Mouse (Mus musculus): ENCODE measurements around the gene Igbp1. TPM values are rescaled to one million over a fixed set of nuclear protein-coding genes. Genes with fewer than 3 reads are reported as not detected.

Gene Igbp1
- polyA plus RNA-seq (2014; fragmentation: Illumina TruSeq; extraction: RNeasy Lipid Tissue Mini Kit (QIAGEN cat#74804); ENCODE audit: low replicate concordance) = 72.3 TPM

GRCm38 (mm10) chrX:100494068-100494978 is at the start of gene Igbp1:
Gene Igbp1 (plus strand): TSS chrX:100494291.

DNA sequence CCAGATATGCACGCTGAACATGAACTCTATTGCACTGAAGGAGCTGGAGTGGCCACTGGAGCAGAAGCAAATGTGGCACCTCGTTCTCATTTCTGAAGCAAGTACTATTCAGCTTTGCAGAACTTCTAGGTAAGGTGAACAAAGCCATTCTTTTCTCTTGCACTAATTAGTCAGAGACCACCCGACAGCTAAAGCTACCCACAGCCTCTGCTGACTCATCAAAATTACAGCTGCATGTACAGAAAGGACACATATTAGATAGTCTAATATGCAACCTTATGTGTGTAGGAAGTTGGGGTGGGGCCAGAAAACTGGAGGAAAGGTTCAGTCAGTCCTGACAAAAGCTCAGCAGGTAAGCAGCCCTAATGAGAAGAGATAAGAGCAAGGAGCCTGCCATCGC is 30.4 kb downstream of the Igbp1 start, which contains the start of gene Dgat2l6:
Gene Dgat2l6 (plus strand): TSS at position 368 of the 400 bp plus-strand sequence.

Other genes with a start within 250 kb of the Igbp1 start
- gene Otud6a, start 65.3 kb upstream of the Igbp1 start, polyA plus RNA-seq (2014; fragmentation: Illumina TruSeq; extraction: RNeasy Lipid Tissue Mini Kit (QIAGEN cat#74804); ENCODE audit: low replicate concordance) = not detected
- 0.26 TPM for gene Awat2, start 51.6 kb upstream of the Igbp1 start, polyA plus RNA-seq (2014; fragmentation: Illumina TruSeq; extraction: RNeasy Lipid Tissue Mini Kit (QIAGEN cat#74804); ENCODE audit: low replicate concordance)
- gene Dgat2l6, start 30.5 kb downstream of the Igbp1 start, polyA plus RNA-seq (2014; fragmentation: Illumina TruSeq; extraction: RNeasy Lipid Tissue Mini Kit (QIAGEN cat#74804); ENCODE audit: low replicate concordance) = not detected
- gene Awat1, start 78.0 kb downstream of the Igbp1 start, polyA plus RNA-seq (2014; fragmentation: Illumina TruSeq; extraction: RNeasy Lipid Tissue Mini Kit (QIAGEN cat#74804); ENCODE audit: low replicate concordance) = not detected
- gene P2ry4, start 100.6 kb downstream of the Igbp1 start, polyA plus RNA-seq (2014; fragmentation: Illumina TruSeq; extraction: RNeasy Lipid Tissue Mini Kit (QIAGEN cat#74804); ENCODE audit: low replicate concordance) = 0.22 TPM
- not detected for gene Arr3, start 111.2 kb downstream of the Igbp1 start, polyA plus RNA-seq (2014; fragmentation: Illumina TruSeq; extraction: RNeasy Lipid Tissue Mini Kit (QIAGEN cat#74804); ENCODE audit: low replicate concordance)
- 5.5 TPM for gene Kif4, start 131.4 kb downstream of the Igbp1 start, polyA plus RNA-seq (2014; fragmentation: Illumina TruSeq; extraction: RNeasy Lipid Tissue Mini Kit (QIAGEN cat#74804); ENCODE audit: low replicate concordance)
- 78.3 TPM for gene Pdzd11, start 132.3 kb downstream of the Igbp1 start, polyA plus RNA-seq (2014; fragmentation: Illumina TruSeq; extraction: RNeasy Lipid Tissue Mini Kit (QIAGEN cat#74804); ENCODE audit: low replicate concordance)
- gene Gdpd2, start 235.6 kb downstream of the Igbp1 start, polyA plus RNA-seq (2014; fragmentation: Illumina TruSeq; extraction: RNeasy Lipid Tissue Mini Kit (QIAGEN cat#74804); ENCODE audit: low replicate concordance) = 104 TPM

Measured in small intestine, adult 10 weeks (tissue).